Comparison of ENCODE assay signal across 10 mouse cellular contexts in genomic region chr8:105484030-105484368, GRCm38 (mm10). TPM values are rescaled to one million over a fixed set of nuclear protein-coding genes. Genes with fewer than 3 reads are reported as not detected.
DNase-seq lines count a peak whose midpoint lies in the region; ATAC-seq lines count a peak whose summit lies in the region.
"Had no signal": no experiment of that assay in that cellular context is flagged by ENCODE, and none has a peak within 500 bp of the region (broad histone marks: within the 10 kb centered on the region; RNA-seq: fewer than 3 reads in every experiment).

No protein-coding gene starts in this region.

- H3K27me3 ChIP-seq in midbrain, embryonic 10.5 days (ENCODE audit: low read depth, poor library complexity, severe bottlenecking), result no peaks in the 10 kb centered on the region
- H3K27me3 ChIP-seq in midbrain, embryonic 14.5 days (ENCODE audit: control insufficient read depth, insufficient read depth, low read length), result no peaks in the 10 kb centered on the region
- H3K27me3 ChIP-seq in limb, embryonic 11.5 days (ENCODE audit: control insufficient read depth, insufficient read depth, low read length), result no peaks in the 10 kb centered on the region
- H3K27me3 ChIP-seq in stomach, embryonic 16.5 days (ENCODE audit: control insufficient read depth, insufficient read depth, low read length), result no peaks in the 10 kb centered on the region

- H3K27ac ChIP-seq in midbrain, embryonic 10.5 days (replicated peaks), result peak overlapping the region; percentile 75
- H3K27ac ChIP-seq in midbrain, embryonic 14.5 days (replicated peaks; ENCODE audit: low read depth, low read length), result no peak overlapping the region
- H3K27ac ChIP-seq in limb, embryonic 11.5 days (replicated peaks; ENCODE audit: low read depth, low read length), result no peak overlapping the region
- H3K27ac ChIP-seq in stomach, embryonic 16.5 days (ENCODE audit: low read length), result no peak overlapping the region

- no peak for ATAC-seq in midbrain, embryonic 14.5 days (ENCODE audit: low FRiP score, low TSS enrichment)
- 0 out of 2 replicates have a peak, but pooled peaks have one; percentile 14 for ATAC-seq in limb, embryonic 11.5 days (ENCODE audit: insufficient number of reproducible peaks, low FRiP score, low TSS enrichment, low read depth)
- 0 out of 2 replicates have a peak, but pooled peaks have one; percentile 14 for ATAC-seq in stomach, embryonic 16.5 days (ENCODE audit: insufficient read depth, low FRiP score)
- ATAC-seq: liver, postnatal 0 days had no signal

- no peaks in the 10 kb centered on the region for H3K9me3 ChIP-seq in midbrain, embryonic 10.5 days (replicated peaks)
- no peaks in the 10 kb centered on the region for H3K9me3 ChIP-seq in midbrain, embryonic 14.5 days (ENCODE audit: control insufficient read depth, low read length)
- no peaks in the 10 kb centered on the region for H3K9me3 ChIP-seq in limb, embryonic 11.5 days (ENCODE audit: control insufficient read depth, low read length)
- H3K9me3 ChIP-seq in stomach, embryonic 16.5 days (replicated peaks; ENCODE audit: control insufficient read depth, low read length), result no peaks in the 10 kb centered on the region

- intact Hi-C loops in left cerebral cortex, postnatal 25 days (cut with DNase I), result no loop called here

- WGBS in midbrain, embryonic 10.5 days, result 22% methylated on average over 3 of the region's 3 CpGs
- WGBS in midbrain, embryonic 14.5 days, result 22% methylated on average over 3 of the region's 3 CpGs
- WGBS in limb, embryonic 11.5 days, result 29% methylated on average over 3 of the region's 3 CpGs
- 70% methylated on average over 3 of the region's 3 CpGs for WGBS in stomach, embryonic 16.5 days

- no peak overlapping the region for H3K4me2 ChIP-seq in midbrain, embryonic 14.5 days (ENCODE audit: low read length)
- no peak overlapping the region for H3K4me2 ChIP-seq in limb, embryonic 11.5 days (ENCODE audit: low read depth, severe bottlenecking)
- H3K4me2 ChIP-seq in stomach, embryonic 16.5 days (ENCODE audit: low read depth, low read length), result no peak overlapping the region

- H3K4me1 ChIP-seq in midbrain, embryonic 10.5 days, result peaks cover 33% of the 10 kb centered on the region
- 0 out of 2 replicates have a peak, but pooled peaks cover 2% of the 10 kb centered on the region for H3K4me1 ChIP-seq in midbrain, embryonic 14.5 days (ENCODE audit: control insufficient read depth, insufficient read depth, low read length)
- peaks cover 10% of the 10 kb centered on the region for H3K4me1 ChIP-seq in limb, embryonic 11.5 days (ENCODE audit: control insufficient read depth, insufficient read depth, low read length)
- peaks cover 3% of the 10 kb centered on the region; the same call in 1 of the 2 replicates for H3K4me1 ChIP-seq in stomach, embryonic 16.5 days (ENCODE audit: control insufficient read depth, insufficient read depth, low read length)

- no peak overlapping the region for H3K9ac ChIP-seq in midbrain, embryonic 14.5 days (replicated peaks; ENCODE audit: low read length)
- H3K9ac ChIP-seq in limb, embryonic 11.5 days (ENCODE audit: low read length), result no peak overlapping the region
- H3K9ac ChIP-seq in stomach, embryonic 16.5 days (ENCODE audit: low read length), result no peak overlapping the region
- H3K9ac ChIP-seq: liver, postnatal 0 days had no signal

- DNase-seq in gastrocnemius, adult 18-20 months (ENCODE audit: low spot score), result peak; percentile 79
- DNase-seq in gastrocnemius, postnatal 10 days, result no peak
- no peak for DNase-seq in midbrain, embryonic 10.5 days (ENCODE audit: low spot score)
- DNase-seq in midbrain, embryonic 14.5 days, result no peak
- DNase-seq in limb, embryonic 11.5 days (ENCODE audit: low spot score), result no peak
- no peak for DNase-seq in cerebellum, adult 11-12 months
- no peak for DNase-seq in left cerebral cortex, postnatal 25 days (ENCODE audit: low spot score in 2 of 2)
- DNase-seq: right cerebral cortex, adult 18-20 months had no signal

- H3K36me3 ChIP-seq in midbrain, embryonic 10.5 days, result 0 out of 2 replicates have a peak, but pooled peaks cover 5% of the 10 kb centered on the region
- 0 out of 2 replicates have a peak, but pooled peaks cover 8% of the 10 kb centered on the region for H3K36me3 ChIP-seq in midbrain, embryonic 14.5 days (ENCODE audit: control insufficient read depth, insufficient read depth, low read length)
- no peaks in the 10 kb centered on the region for H3K36me3 ChIP-seq in limb, embryonic 11.5 days (ENCODE audit: control insufficient read depth, insufficient read depth, low read length)
- H3K36me3 ChIP-seq in stomach, embryonic 16.5 days (ENCODE audit: control insufficient read depth, insufficient read depth, low read length), result 0 out of 2 replicates have a peak, but pooled peaks cover 3% of the 10 kb centered on the region

- H3K4me3 ChIP-seq in midbrain, embryonic 10.5 days, result peak overlapping the region; percentile 2; the same call in 1 of the 2 replicates
- no peak overlapping the region for H3K4me3 ChIP-seq in midbrain, embryonic 14.5 days (replicated peaks; ENCODE audit: low read depth, low read length)
- H3K4me3 ChIP-seq in limb, embryonic 11.5 days (ENCODE audit: low read depth, low read length), result no peak overlapping the region
- H3K4me3 ChIP-seq in stomach, embryonic 16.5 days (replicated peaks; ENCODE audit: low read length), result no peak overlapping the region

RNA-seq across cellular contexts. Expression of gene Tppp3, which starts 12.7 kb away (rescaled TPM):
- 10 to 100 TPM; 47.9 to 56.7 TPM for total RNA-seq in gastrocnemius, adult 18-20 months (2021)
- total RNA-seq in gastrocnemius, postnatal 10 days (2021), result 100 to 1,000 TPM; 260 to 285 TPM
- polyA plus RNA-seq in midbrain, embryonic 10.5 days (2016; fragmentation: Nextera tagmentation; extraction: Ambion mirVana), result 94.4 and 100.0 TPM in 2 replicates
- 91.3 and 108 TPM in 2 replicates for polyA plus RNA-seq in midbrain, embryonic 14.5 days (2014; fragmentation: Nextera tagmentation; extraction: Ambion mirVana)
- 15.0 and 17.8 TPM in 2 replicates for polyA plus RNA-seq in limb, embryonic 11.5 days (2014; fragmentation: Nextera tagmentation; extraction: Ambion mirVana)
- 70.3 and 79.3 TPM in 2 replicates for polyA plus RNA-seq in stomach, embryonic 16.5 days (2015; fragmentation: Nextera tagmentation; extraction: Ambion mirVana)
- total RNA-seq in left cerebral cortex, postnatal 25 days (2021), result 10 to 100 TPM; 30.1 to 37.5 TPM

RNA-seq across cellular contexts. Expression of gene Zdhhc1, which starts 12.7 kb away (rescaled TPM):
- total RNA-seq in gastrocnemius, adult 18-20 months (2021), result 10 to 100 TPM; 10.3 to 11.6 TPM
- total RNA-seq in gastrocnemius, postnatal 10 days (2021), result 10 to 100 TPM; 10.9 to 15.9 TPM
- 18.6 and 24.0 TPM in 2 replicates for polyA plus RNA-seq in midbrain, embryonic 10.5 days (2016; fragmentation: Nextera tagmentation; extraction: Ambion mirVana)
- 25.2 and 26.4 TPM in 2 replicates for polyA plus RNA-seq in midbrain, embryonic 14.5 days (2014; fragmentation: Nextera tagmentation; extraction: Ambion mirVana)
- 19.6 and 24.0 TPM in 2 replicates for polyA plus RNA-seq in limb, embryonic 11.5 days (2014; fragmentation: Nextera tagmentation; extraction: Ambion mirVana)
- polyA plus RNA-seq in stomach, embryonic 16.5 days (2015; fragmentation: Nextera tagmentation; extraction: Ambion mirVana), result 33.8 and 34.6 TPM in 2 replicates
- 10 to 100 TPM; 34.9 to 35.6 TPM for total RNA-seq in left cerebral cortex, postnatal 25 days (2021)

RNA-seq across cellular contexts. Expression of gene Hsd11b2, which starts 34.6 kb away (rescaled TPM):
- under 1 TPM in 1 of 2 experiments, not detected in 1; 0.11 TPM for total RNA-seq in gastrocnemius, adult 18-20 months (2021)
- total RNA-seq in gastrocnemius, postnatal 10 days (2021), result 1 to 10 TPM; 4.4 to 4.5 TPM
- polyA plus RNA-seq in midbrain, embryonic 10.5 days (2016; fragmentation: Nextera tagmentation; extraction: Ambion mirVana), result 28.8 and 30.2 TPM in 2 replicates
- polyA plus RNA-seq in midbrain, embryonic 14.5 days (2014; fragmentation: Nextera tagmentation; extraction: Ambion mirVana), result 5.9 and 9.7 TPM in 2 replicates
- polyA plus RNA-seq in limb, embryonic 11.5 days (2014; fragmentation: Nextera tagmentation; extraction: Ambion mirVana), result 64.2 and 71.0 TPM in 2 replicates
- polyA plus RNA-seq in stomach, embryonic 16.5 days (2015; fragmentation: Nextera tagmentation; extraction: Ambion mirVana), result 2.5 and 2.8 TPM in 2 replicates
- not detected for total RNA-seq in left cerebral cortex, postnatal 25 days (2021)
